Mouse (Mus musculus): ENCODE measurements around the gene A2ml1.

DNA sequence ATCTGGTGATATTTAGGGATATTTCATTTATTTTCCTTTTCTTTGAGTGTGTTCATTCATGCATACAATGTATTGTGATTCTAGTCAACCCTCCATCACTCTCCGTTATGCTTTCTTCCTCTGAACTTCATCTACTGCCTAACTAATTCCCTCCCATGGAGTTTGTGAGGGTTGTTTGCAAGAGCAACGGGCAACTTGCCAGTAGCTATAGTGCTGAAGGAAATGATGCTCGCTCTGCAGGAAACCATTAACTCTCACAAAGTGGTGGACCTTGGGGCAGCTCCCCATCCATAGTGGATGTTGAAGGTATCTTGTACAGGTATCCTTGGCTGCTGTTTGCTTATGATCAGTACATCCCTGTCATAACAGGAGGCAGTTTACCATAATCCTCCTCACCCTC is 20.6 kb upstream of the A2ml1 start:
- TF ChIP-seq CTCF (IDR thresholded peaks at IDR 0.05; ENCODE audit: insufficient read depth, low read depth, low read length) = no peak
- no peak for TF ChIP-seq POLR2A (IDR thresholded peaks at IDR 0.05; ENCODE audit: insufficient read depth, low read depth, low read length)
